Mouse (Mus musculus) G1E (cell line): ENCODE measurements around the gene Plcb1.

Experiments used
- CTCF ChIP-seq: IDR thresholded peaks from 2 replicates; pipeline ENCODE4 v1.5.1; 2012; ENCODE audit warnings: low read depth, low read length, inconsistent platforms, mixed read lengths
- GATA1 ChIP-seq: IDR thresholded peaks from 2 replicates; pipeline ENCODE4 v1.6.1; 2012; ENCODE audit warnings: borderline replicate concordance, low read length, inconsistent platforms, mixed read lengths
- GATA2 ChIP-seq: IDR thresholded peaks from 2 replicates; pipeline ENCODE4 v1.6.1; 2012; ENCODE audit warnings: low read depth, low read length, inconsistent platforms, borderline replicate concordance
- TAL1 ChIP-seq: conservative IDR thresholded peaks from 2 replicates; pipeline ENCODE4 v1.6.1; 2012; ENCODE audit warnings: low read depth, low read length, inconsistent platforms, mixed read lengths

GRCm38 (mm10) chr2:134911360-134911759 lies 125.5 kb downstream of the Plcb1 start:
- no peak for TF ChIP-seq CTCF
- TF ChIP-seq TAL1: no peak
- no peak for TF ChIP-seq GATA1
- TF ChIP-seq GATA2: no peak
